Mouse (Mus musculus): ENCODE measurements around the gene Gm34653.

DNA sequence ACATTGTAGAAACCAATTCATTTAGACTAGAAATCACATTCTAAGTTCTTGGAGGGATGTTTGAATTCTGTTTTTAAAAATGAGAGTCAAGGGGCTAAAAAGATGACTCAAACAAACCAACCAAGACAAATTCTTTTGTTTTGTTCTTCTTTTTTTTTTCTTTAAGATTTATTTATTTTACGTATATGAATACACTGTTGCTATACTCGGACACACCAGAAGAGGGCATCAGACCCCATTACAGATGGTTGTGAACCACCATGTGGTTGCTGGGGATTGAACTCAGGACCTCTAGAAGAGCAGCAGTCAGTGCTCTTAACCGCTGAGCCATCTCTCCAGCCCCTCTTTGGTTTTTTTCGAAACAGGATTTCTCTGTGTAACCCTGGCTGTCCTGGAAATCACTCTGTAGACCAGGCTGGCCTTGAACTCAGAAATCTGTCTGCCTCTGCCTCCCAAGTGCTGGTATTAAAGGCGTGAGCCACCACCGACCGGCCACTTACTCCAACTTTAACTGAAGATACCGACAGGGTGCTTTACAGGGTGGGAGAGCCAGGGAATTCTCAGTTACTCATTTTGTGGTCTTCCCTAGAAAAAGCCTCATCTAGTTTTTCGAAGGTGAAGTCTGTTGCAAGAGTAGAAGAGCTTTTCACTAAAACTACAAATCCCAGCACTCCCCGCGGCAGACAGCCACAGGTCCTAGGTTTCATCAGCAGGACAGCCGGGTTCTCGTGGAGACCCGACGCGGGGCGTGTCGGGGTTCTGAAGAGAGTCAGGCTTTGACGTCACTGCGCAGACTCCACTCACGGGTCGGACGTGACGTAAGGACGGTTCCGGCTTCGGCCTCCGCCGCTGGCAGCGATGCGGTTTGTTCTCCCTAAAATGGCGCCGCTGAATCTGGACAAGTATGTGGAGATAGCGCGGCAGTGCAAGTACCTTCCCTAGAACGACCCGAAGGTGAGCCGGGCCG is 31.0 kb upstream of the Gm34653 start:
- TF ChIP-seq CTCF (IDR thresholded peaks at IDR 0.05) (peak; percentile 41), EP300 (IDR thresholded peaks at IDR 0.05; ENCODE audit: insufficient read depth, low read depth, low read length) (peak; percentile 85)

Data from heart, adult 2 months (tissue).